Mouse (Mus musculus) layer of hippocampus, adult 11-12 months (tissue): ENCODE measurements around the gene Casp7.

ENCODE experiments used
- DNase-seq: peaks from one replicate; pipeline ENCODE4 v3.0.0; 2022; ENCODE audit warnings: low spot score

Casp7 gene

GRCm38 (mm10) chr19:56470286-56471020 lies 73.5 kb downstream of the Casp7 start:
- no peak for DNase-seq

DNA sequence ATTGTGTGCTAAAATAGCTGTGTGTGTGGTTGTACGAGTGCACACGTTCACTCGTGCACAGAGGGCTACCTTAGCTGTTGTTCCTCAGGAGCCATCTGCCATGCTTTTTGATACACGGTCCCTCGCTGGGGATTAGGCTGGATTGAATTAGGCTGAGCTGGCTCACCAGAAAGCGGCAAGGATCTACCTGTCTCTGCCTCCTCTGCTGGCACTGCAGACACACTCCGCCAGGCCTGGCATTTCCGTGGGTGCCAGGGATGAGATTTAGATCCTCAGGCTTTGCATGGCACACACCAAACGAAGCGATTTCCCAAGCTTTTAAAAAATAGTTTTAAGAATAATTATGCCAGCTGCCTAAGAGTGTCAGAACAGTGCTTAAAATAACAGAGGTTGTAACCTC lies 75.0 kb downstream of the Casp7 start:
- no peak for DNase-seq

GRCm38 (mm10) chr19:56474869-56475550 lies 78.1 kb downstream of the Casp7 start:
- no peak for DNase-seq

GRCm38 (mm10) chr19:56476546-56476945 lies 79.6 kb downstream of the Casp7 start:
- no peak for DNase-seq

- DNase-seq: no peak
Measured at GRCm38 (mm10) chr19:56477253-56477652, 80.3 kb downstream of the Casp7 start.

DNA sequence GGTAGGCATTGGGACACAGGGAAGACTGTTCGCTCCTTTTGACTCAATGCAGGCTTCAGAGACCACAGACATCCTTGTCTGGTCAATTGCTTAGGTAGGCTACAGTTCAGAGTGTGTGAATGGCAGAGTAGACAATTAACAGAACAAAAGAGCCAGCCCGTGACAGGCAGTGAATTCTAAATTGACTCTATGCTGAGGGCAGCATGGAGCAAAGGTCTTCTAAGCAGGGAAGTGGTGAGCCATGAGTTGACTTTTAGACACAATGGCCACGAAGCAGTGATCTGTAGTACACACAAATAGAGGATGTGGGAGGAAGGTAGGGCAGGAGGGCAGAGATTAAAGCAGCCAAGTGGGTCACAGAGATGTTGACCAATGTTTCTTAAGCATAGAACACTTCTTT lies 80.9 kb downstream of the Casp7 start:
- no peak for DNase-seq

DNA sequence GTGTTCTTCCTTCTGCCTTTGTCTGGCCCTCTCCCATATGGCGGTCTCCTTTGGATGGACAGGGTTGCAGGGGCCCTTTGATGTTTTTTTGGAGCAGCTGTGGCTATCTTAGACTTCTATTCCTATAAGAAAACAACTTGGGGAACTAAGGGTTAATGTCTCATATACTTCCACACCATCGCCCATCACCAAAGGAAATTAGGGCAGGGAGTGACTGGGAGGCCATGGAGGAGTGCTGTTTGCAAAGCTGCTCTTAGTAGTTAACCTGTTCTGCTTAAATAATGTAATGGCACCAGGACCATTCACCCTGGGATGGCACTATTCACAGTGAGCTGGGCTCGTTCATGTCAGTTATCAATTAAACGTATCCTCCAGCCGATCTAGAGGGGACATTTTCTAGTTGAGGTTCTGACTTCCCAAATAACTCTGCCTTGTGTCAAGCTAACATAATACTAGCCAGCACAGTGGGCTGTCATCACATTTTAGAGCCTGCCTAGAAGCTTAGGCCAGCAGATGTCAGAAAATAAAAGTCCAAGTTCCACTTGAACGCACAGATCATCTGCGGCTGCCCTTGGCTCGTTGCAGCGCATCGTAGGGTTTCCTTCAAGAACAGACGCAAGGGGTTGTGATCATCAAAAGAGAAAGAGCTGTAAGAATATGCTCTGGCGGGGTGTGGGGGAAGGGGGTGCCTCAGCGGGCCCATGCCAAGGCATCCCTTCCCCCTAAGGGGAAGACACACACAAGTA lies 87.9 kb downstream of the Casp7 start:
- no peak for DNase-seq

- DNase-seq: no peak
Measured at GRCm38 (mm10) chr19:56485376-56486271, 88.7 kb downstream of the Casp7 start.

- no peak for DNase-seq
Measured at GRCm38 (mm10) chr19:56486926-56487325, 90.0 kb downstream of the Casp7 start.

DNA sequence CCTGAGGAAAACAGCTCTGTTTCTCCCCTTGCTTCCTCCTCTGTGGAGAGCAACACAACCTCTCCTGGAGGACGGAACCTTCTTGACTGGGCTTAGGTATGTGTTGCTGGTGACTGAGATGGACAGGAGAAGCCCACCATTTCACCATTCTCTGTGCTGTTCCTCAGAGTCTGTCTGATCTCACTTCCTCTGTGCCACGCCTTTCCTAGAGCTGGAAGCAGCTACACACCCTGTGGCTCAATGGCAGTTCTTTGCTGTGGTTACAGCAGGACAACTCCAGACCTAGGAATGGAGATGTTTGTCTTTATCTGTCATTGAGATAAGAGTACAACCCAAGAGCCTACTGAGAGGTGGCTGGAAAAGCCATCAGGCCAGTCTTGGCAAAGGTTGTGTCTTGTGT lies 90.4 kb downstream of the Casp7 start:
- no peak for DNase-seq

GRCm38 (mm10) chr19:56489601-56490000 lies 92.7 kb downstream of the Casp7 start:
- no peak for DNase-seq
